Mouse (Mus musculus) heart, postnatal 0 days (tissue): ENCODE measurements at regions not wholly inside any gene's neighbourhood (a gene's known extent, or its start where the extent isn't known, plus 50 kb on each side); places are given as distances from the start of the nearest gene placed in this dataset.

ENCODE experiments used
- CTCF ChIP-seq: IDR thresholded peaks from 2 replicates; pipeline ENCODE4 v1.5.1; 2016; ENCODE audit warnings: antibody characterized with exemption, control low read depth, low read depth
- EP300 ChIP-seq: IDR thresholded peaks from 2 replicates; pipeline ENCODE4 v1.6.1; 2016; ENCODE audit warnings: antibody characterized with exemption, low read depth

- no peak for TF ChIP-seq CTCF
- peak; percentile 79 for TF ChIP-seq EP300
Observed at GRCm38 (mm10) chr5:4325813-4326212, 133.6 kb downstream of the Mterf1b start.
